Mouse (Mus musculus) adrenal gland, adult 8-10 months (tissue): ENCODE results near the gene Sgms1. TPM values are rescaled to one million over a fixed set of nuclear protein-coding genes. Genes with fewer than 3 reads are reported as not detected.
"Not testable (repeated sequence)": the region's sequence is repeated elsewhere in the genome, so short reads cannot be mapped to it uniquely, and the experiment has no call there.

Experiments
- DNase-seq: peaks from one replicate; pipeline ENCODE4 v3.0.0; 2022
- total RNA-seq, 4 experiments: library from RNA; stranded (reverse); gene quantifications; 2 replicates each; pipeline ENCODE4 v1.2.4; 2022

Sgms1 gene
- total RNA-seq, 4 experiments from 2014 or later: 96.1 to 103 (median 101) TPM

DNA sequence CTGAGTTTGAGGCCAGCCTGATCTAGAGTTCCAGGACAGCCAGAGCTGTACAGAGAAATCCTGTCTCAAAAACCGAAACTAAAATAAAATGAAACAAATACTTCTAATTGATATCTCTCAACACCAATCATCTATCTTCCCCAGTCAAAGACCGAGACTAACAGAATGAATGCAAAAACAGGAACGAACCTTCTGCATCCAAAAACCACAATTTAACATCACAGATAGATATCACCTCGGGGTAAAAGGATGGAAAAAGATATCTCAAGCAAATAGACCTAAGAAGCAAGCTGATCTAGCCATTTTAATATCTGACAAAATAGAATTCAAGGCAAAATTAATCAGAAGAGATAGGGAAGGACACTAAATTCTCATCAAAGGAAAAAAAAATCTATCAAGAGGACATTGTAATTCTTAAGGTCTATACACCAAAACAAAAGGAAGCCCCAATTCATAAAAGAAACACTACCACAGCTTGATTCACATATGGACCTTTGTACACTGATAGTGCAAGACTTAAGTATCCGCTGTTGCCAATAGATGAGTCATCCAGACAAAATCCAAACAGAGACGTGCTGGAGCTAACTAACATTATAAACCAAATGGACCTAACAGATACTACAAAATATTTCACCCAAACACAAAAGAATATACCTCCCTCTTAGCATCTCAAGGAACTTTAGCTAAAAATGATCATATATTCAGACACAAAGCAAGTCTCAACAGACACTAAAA lies 301.6 kb downstream of the Sgms1 start:
- DNase-seq: no peak

GRCm38 (mm10) chr19:32084813-32085212 lies 304.7 kb downstream of the Sgms1 start:
- not testable (repeated sequence) for DNase-seq

Other genes starting within 250 kb of the Sgms1 start
- gene Rpl9-ps6, start 76.9 kb upstream of the Sgms1 start, total RNA-seq: 10 to 100 TPM; 44.4 to 58.7 (median 53.0) TPM
- gene Minpp1, start 96.1 kb upstream of the Sgms1 start, total RNA-seq: 10 to 100 TPM; 36.3 to 47.2 (median 39.0) TPM
- gene Papss2, start 206.1 kb upstream of the Sgms1 start, total RNA-seq: 10 to 100 TPM; 13.5 to 18.9 (median 15.5) TPM